Mouse (Mus musculus) embryonic facial prominence, embryonic 13.5 days (tissue): ENCODE results near the gene Prkn. TPM values are rescaled to one million over a fixed set of nuclear protein-coding genes. Genes with fewer than 3 reads are reported as not detected.

Experiments
- ATAC-seq: fragments of 200-750 bp; cut with Nextera tagmentation; 2 replicates; pipeline ENCODE4 v1.8.0; 2017; ENCODE audit warnings: low read depth; ENCODE audit not compliant: insufficient number of reproducible peaks, insufficient read depth, low FRiP score, low TSS enrichment
- H3K27ac ChIP-seq: fragments of 300-500 bp; sonication (generic); 2 replicates; pipeline ENCODE4 v1.5.1; 2015; ENCODE audit warnings: moderate library complexity, mild to moderate bottlenecking, inconsistent platforms
- H3K27me3 ChIP-seq: fragments of 300-500 bp; sonication (generic); 2 replicates; pipeline ENCODE4 v1.6.1; 2015; ENCODE audit warnings: mild to moderate bottlenecking, inconsistent platforms
- H3K36me3 ChIP-seq: fragments of 300-500 bp; sonication (generic); 2 replicates; pipeline ENCODE4 v1.6.1; 2015; ENCODE audit warnings: mild to moderate bottlenecking, inconsistent platforms
- H3K4me1 ChIP-seq: fragments of 300-500 bp; sonication (generic); 2 replicates; pipeline ENCODE4 v1.6.1; 2015; ENCODE audit warnings: inconsistent platforms
- H3K4me2 ChIP-seq: fragments of 300-500 bp; sonication (generic); 2 replicates; pipeline ENCODE4 v1.6.1; 2015; ENCODE audit warnings: moderate library complexity, mild to moderate bottlenecking, inconsistent platforms
- H3K4me3 ChIP-seq: fragments of 300-500 bp; sonication (generic); 2 replicates; pipeline ENCODE4 v1.5.1; 2015; ENCODE audit warnings: mild to moderate bottlenecking, inconsistent platforms
- H3K9ac ChIP-seq: fragments of 300-500 bp; sonication (generic); 2 replicates; pipeline ENCODE4 v1.6.1; 2015; ENCODE audit warnings: mild to moderate bottlenecking, inconsistent platforms
- H3K9me3 ChIP-seq: fragments of 300-500 bp; sonication (generic); 2 replicates; pipeline ENCODE4 v1.6.1; 2016; ENCODE audit warnings: inconsistent platforms
- WGBS: fragments of 180-500 bp; shearing (Covaris S2); methylation state at CpG from one replicate; pipeline ENCODE4 v1.1.7; 2015; ENCODE audit warnings: mixed read lengths; 5-methylcytosine and 5-hydroxymethylcytosine counted together
- polyA plus RNA-seq: library from polyadenylated mRNA; unstranded; fragments of >200 nt; fragmentation: Nextera tagmentation; extraction: Ambion mirVana; gene quantifications from 2 replicates; pipeline ENCODE4 v1.2.1, GENCODE M21; 2015

Gene Prkn
- polyA plus RNA-seq, 1 experiment from 2014 or later, result 1.1 TPM

DNA sequence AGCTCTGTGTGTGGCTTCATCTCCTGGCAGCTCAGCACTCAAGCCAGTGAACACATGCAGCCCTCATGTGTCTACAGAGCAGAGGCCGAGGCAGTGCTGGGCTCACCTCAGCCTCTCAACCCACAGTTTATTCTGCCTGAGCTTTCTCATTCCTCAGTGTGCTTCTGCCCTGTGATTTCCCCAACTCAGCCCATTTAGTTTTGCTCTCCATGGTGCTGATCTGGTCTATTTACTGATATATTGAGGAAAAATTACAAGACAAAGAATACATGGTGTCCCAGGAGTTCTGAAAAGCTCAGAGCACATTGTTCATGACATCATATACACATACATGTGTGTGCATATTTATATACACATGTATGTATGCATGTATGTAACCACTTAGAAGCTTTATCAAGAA, 469.7 kb downstream of the Prkn start:
- Histone ChIP-seq H3K4me1 (no peaks in the 10 kb centered on the region), H3K27ac (no peak overlapping the region), H3K36me3 (no peaks in the 10 kb centered on the region), H3K4me3 (no peak overlapping the region), H3K4me2 (no peak overlapping the region), H3K9ac (no peak overlapping the region), H3K9me3 (no peaks in the 10 kb centered on the region), H3K27me3 (no peaks in the 10 kb centered on the region)
- ATAC-seq, result no peak
- 19% methylated on average over 1 of the region's 1 CpGs for WGBS

DNA sequence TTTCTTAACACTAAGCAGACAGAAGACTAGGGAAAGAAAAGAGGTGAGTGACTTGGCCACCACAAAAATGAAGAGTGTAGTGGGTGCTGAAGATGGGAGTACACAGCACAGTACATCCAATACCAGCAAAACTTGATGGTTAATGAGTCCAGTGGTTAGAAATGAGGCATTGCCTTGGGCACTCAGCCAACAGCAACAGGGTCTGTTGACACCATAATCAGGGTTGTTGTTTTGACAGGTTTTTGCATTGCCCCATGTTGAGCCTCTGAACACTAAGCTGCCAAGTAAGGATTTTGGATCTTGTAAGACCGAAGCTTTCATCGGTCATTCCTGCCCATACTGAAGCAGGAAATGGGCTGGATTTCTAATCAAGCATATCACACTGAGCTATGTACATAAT, 474.0 kb downstream of the Prkn start:
- H3K9me3 ChIP-seq, result no peaks in the 10 kb centered on the region
- H3K27ac ChIP-seq, result no peak overlapping the region
- no peak overlapping the region for H3K4me3 ChIP-seq
- H3K4me1 ChIP-seq, result no peaks in the 10 kb centered on the region
- no peaks in the 10 kb centered on the region for H3K27me3 ChIP-seq
- WGBS, result 87% methylated on average over 2 of the region's 2 CpGs
- H3K36me3 ChIP-seq, result no peaks in the 10 kb centered on the region
- H3K9ac ChIP-seq, result no peak overlapping the region
- no peak overlapping the region for H3K4me2 ChIP-seq
- no peak for ATAC-seq

DNA sequence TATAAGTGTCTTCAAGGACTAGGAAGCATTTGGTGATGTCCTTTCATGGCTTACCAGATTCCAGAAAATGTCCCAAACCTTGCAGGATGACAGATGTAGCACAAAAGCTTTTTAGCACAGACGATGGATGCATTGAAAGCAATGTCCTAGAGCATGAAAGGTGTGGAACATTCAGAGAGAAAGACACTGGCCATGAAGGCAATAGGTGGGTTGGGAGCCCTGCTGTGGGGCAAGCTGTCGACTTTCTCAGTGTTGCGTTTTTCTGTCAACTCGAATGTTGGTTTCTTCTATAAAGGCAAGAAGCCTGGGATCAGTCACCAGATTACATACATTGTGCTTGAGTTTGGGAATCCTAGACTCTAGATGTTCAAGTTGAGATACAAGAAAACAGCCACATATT, 475.5 kb downstream of the Prkn start:
- Histone ChIP-seq H3K9ac (no peak overlapping the region), H3K27ac (no peak overlapping the region), H3K4me3 (no peak overlapping the region), H3K4me2 (no peak overlapping the region), H3K9me3 (no peaks in the 10 kb centered on the region), H3K27me3 (no peaks in the 10 kb centered on the region), H3K36me3 (no peaks in the 10 kb centered on the region), H3K4me1 (0 out of 2 replicates have a peak, but pooled peaks cover 6% of the 10 kb centered on the region)
- 93% methylated on average over 4 of the region's 4 CpGs for WGBS
- ATAC-seq, result no peak

DNA sequence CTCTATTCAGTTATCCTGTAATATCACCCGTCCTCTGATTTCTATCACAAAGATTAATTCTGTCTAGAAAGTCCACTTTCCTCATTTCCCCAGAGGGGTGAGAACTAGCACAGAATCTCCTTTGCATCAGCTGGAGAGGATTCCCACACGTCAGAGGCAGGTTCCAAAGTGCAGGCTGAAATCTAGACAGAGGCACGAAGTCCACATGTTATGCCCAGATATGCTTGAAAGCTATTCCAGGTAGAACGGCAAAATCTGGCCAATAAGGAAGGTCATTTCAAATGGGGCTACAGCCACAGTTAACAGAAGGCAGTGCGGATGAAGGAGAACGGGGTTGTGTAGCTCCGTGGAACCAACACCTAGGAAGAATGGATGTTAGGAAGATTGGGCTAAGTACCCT, 478.8 kb downstream of the Prkn start:
- Histone ChIP-seq H3K9ac (no peak overlapping the region), H3K4me2 (no peak overlapping the region), H3K27me3 (no peaks in the 10 kb centered on the region), H3K4me3 (no peak overlapping the region), H3K9me3 (no peaks in the 10 kb centered on the region), H3K27ac (no peak overlapping the region), H3K36me3 (no peaks in the 10 kb centered on the region), H3K4me1 (0 out of 2 replicates have a peak, but pooled peaks cover 6% of the 10 kb centered on the region)
- 83% methylated on average over 7 of the region's 7 CpGs for WGBS
- ATAC-seq, result no peak

DNA sequence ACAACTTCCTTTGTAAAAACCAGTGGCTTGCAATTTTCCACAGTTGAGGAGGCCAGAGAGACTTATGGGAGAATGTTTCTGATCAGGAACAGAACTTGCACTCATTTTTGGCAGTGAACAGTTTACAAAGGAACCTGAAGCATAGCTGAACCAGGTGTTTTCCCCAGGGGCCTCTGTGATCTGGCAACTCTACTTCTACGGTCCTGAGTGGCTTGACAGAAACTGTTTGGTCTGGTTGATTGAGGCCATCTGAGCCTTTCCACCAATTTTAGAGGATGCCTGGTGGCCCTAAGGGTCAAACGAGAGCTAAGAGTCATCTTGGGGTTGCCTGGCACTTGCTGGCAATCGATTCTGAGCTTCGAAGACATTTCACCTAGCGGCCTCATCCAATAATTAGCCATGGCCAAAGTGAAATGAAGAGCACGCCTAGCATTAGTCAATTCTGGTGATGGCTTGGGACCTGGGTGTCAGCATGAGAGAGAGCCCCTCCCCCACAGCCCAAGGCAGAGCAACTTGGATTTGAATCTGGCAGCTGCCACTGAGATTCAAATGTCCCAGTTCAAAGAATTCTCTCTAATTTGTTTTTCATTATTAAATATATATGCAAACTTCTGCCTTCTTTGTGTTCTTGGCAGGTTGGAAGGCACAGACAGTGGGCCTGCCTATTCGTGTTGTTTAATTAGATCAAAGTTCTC, 479.6 kb downstream of the Prkn start:
- Histone ChIP-seq H3K4me2 (no peak overlapping the region), H3K27ac (no peak overlapping the region), H3K4me3 (no peak overlapping the region), H3K9ac (no peak overlapping the region), H3K27me3 (no peaks in the 10 kb centered on the region), H3K4me1 (0 out of 2 replicates have a peak, but pooled peaks cover 6% of the 10 kb centered on the region), H3K9me3 (no peaks in the 10 kb centered on the region), H3K36me3 (no peaks in the 10 kb centered on the region)
- 25% methylated on average over 7 of the region's 7 CpGs for WGBS
- ATAC-seq, result no peak

DNA sequence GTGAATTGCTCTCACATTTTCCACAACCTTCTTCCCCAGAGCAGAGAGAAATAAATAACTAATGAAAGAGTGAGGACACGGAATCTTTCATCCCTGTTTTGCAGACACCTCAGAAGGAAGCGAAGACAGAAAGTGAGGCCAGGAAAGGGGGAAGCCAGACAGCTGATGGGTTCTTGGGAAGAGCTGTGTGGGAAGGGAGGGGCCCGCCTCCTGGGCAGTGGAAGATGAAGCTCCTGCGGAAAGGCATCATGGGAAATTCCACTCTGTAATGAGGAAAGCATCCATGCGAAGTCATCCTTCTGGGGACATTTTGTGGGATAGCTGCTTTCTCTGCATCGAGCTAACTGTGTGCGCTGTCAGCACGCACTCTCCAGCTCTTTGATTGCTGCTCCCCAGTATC, 491.9 kb downstream of the Prkn start:
- no peak overlapping the region for H3K9ac ChIP-seq

DNA sequence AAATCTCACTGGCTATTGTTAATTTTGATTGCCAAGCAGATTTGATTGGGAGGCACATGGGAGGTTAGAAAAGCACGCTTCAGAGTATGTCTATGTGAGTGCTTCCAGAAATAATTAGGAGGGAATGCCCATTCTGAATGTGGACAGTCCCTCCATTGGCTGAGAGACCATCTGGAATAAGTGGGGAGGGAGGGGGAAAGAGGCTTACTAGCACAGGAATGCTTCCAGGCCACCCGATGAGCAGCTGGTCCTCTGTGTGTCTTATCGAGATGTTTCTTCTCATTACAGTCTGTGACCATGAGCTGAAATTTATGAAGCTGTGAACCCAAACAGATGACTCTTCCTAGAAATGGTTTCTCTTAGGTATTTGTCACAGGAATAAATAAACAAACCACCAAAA, 493.6 kb downstream of the Prkn start:
- Histone ChIP-seq H3K36me3 (no peaks in the 10 kb centered on the region), H3K4me2 (no peak overlapping the region), H3K9ac (no peak overlapping the region), H3K9me3 (no peaks in the 10 kb centered on the region), H3K27ac (no peak overlapping the region), H3K4me1 (no peaks in the 10 kb centered on the region), H3K27me3 (no peaks in the 10 kb centered on the region), H3K4me3 (no peak overlapping the region)
- WGBS, result 83% methylated on average over 3 of the region's 3 CpGs
- no peak for ATAC-seq

More for the DNA sequence above, 491.9 kb downstream of the Prkn start:
- Histone ChIP-seq H3K4me1 (no peaks in the 10 kb centered on the region), H3K4me3 (no peak overlapping the region), H3K4me2 (no peak overlapping the region), H3K27me3 (no peaks in the 10 kb centered on the region), H3K36me3 (no peaks in the 10 kb centered on the region), H3K27ac (no peak overlapping the region), H3K9me3 (no peaks in the 10 kb centered on the region)
- 62% methylated on average over 8 of the region's 8 CpGs for WGBS
- ATAC-seq, result no peak

DNA sequence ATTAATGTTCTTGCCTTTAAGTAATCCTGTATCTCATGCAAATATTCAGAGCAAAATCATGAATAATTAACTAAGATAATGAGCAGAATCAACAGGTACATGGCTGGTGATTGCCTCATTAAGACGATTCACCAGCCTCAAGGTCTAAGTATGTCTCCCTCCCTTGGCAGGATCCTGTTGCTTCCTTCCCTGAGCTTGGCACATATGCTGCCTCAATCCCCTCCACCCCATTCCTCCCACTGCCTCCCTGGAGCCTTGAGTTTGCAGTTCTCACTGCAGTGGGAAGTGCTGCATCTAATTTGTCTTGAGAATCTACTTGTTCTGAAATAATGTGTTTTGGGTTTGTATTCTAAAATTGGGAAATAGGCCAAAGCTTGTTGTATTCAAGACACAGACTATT, 496.0 kb downstream of the Prkn start:
- no peak overlapping the region for H3K4me3 ChIP-seq
- H3K27me3 ChIP-seq, result no peaks in the 10 kb centered on the region
- H3K9me3 ChIP-seq, result no peaks in the 10 kb centered on the region
- no peak overlapping the region for H3K4me2 ChIP-seq
- WGBS, result 51% methylated on average over 1 of the region's 1 CpGs
- no peaks in the 10 kb centered on the region for H3K4me1 ChIP-seq
- no peak overlapping the region for H3K9ac ChIP-seq
- no peak for ATAC-seq
- H3K27ac ChIP-seq, result no peak overlapping the region
- no peaks in the 10 kb centered on the region for H3K36me3 ChIP-seq

DNA sequence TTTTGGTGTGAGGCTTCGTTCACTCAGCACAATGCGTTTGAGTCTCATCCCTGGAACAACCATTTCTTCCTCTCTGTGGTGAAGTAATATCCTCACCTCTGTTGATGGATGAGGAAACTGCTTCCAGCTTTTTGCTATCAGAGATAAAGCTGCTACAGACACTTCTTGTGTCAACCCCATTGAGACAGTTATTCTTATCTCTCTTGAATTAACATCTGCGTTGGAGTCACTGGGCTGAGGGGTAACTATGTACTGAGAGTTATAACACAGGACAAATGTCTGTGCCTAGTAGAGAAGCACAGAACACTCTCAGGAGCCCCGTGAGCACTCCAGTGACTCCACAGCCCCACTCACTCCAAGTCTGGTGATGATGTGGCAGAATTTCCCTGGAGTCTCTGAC, 500.2 kb downstream of the Prkn start:
- no peak for ATAC-seq
- no peaks in the 10 kb centered on the region for H3K27me3 ChIP-seq
- no peak overlapping the region for H3K4me3 ChIP-seq
- H3K9ac ChIP-seq, result no peak overlapping the region
- H3K9me3 ChIP-seq, result no peaks in the 10 kb centered on the region
- H3K4me1 ChIP-seq, result no peaks in the 10 kb centered on the region
- 81% methylated on average over 4 of the region's 4 CpGs for WGBS
- no peaks in the 10 kb centered on the region for H3K36me3 ChIP-seq
- no peak overlapping the region for H3K4me2 ChIP-seq
- H3K27ac ChIP-seq, result no peak overlapping the region

DNA sequence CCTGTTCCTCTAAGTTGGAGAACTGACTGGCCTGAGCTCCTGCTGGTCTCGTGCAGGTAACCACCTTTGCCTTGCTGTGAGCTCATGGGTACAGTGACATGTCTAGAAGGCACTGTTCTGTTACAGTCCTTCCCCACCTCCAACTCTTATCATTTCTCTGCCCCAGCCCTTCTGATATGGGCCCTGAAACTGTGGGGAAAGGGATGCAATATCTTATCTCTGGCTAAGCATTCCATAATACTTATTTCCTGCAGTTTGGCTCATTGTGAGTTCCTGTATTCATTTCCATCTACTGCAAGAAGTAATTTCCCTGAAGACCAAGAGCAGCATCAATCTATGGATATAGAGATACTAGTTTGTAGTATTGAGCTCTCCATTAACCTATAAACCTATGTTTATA, 506.1 kb downstream of the Prkn start:
- 82% methylated on average over 1 of the region's 1 CpGs for WGBS
- no peaks in the 10 kb centered on the region for H3K9me3 ChIP-seq
- no peaks in the 10 kb centered on the region for H3K27me3 ChIP-seq
- H3K4me1 ChIP-seq, result no peaks in the 10 kb centered on the region
- H3K4me2 ChIP-seq, result no peak overlapping the region
- H3K9ac ChIP-seq, result no peak overlapping the region
- H3K36me3 ChIP-seq, result no peaks in the 10 kb centered on the region
- H3K4me3 ChIP-seq, result no peak overlapping the region
- H3K27ac ChIP-seq, result no peak overlapping the region
- no peak for ATAC-seq

DNA sequence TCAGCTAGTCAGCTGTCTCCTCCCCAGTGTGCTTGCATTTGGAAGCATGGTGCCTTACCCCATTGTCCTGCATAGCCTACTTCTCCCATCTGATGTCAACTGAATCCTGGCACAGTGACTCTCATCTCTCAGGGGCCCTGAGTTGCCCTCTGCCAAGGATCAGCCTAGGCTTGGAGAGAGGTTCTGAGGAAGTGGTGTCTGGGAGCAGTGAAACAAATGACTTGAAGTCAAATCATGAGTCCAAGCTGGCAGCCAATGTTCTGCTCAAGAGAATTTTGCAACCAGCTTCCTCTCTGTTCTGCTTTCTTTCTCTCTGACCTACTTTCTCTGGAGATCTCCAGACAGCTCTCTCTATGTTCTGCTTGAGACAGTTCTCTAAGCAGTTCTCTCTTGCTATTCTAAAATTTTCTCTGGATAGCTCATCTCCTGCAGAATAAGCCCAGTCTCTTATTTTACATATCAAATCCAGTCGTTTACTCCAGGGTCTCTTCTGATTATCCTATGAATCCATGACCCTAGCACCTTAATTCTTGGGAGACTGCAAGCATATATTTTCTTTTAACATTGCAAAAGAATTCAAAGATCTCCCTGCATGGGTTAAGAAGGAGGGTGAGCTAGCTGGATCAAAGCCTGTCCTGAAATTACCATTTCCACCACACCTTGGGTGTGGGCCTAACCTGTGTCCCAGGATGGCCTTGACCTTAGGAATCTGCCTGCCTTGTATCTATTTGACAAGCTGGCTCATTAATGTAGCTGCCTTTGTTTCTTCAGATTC, 512.8 kb downstream of the Prkn start:
- Histone ChIP-seq H3K9ac (no peak overlapping the region), H3K4me1 (no peaks in the 10 kb centered on the region), H3K4me3 (no peak overlapping the region), H3K4me2 (no peak overlapping the region), H3K9me3 (no peaks in the 10 kb centered on the region), H3K27me3 (no peaks in the 10 kb centered on the region), H3K36me3 (no peaks in the 10 kb centered on the region), H3K27ac (no peak overlapping the region)
- 43% methylated on average over 1 of the region's 1 CpGs for WGBS
- no peak for ATAC-seq

DNA sequence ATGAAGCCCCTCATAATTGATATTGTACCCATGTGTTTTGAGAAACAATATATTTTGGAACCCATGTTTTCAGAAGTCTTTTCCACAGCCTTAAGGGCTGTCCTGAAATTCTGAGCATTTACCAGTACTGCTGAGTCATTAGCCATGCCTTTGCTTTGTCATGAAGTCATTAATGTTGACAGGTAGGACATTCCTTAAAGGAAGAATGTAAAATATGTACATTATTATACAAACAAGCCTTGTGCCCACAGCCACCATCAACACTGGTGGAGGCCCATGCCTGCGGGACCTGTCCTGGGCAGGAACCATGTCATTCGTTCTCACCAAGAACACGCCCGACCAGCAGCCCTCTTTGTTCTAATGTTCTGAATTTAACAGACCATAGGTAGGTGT, 513.4 kb downstream of the Prkn start:
- Histone ChIP-seq H3K9me3 (no peaks in the 10 kb centered on the region), H3K27me3 (no peaks in the 10 kb centered on the region), H3K9ac (no peak overlapping the region), H3K4me2 (no peak overlapping the region), H3K4me3 (no peak overlapping the region), H3K4me1 (no peaks in the 10 kb centered on the region), H3K36me3 (no peaks in the 10 kb centered on the region), H3K27ac (no peak overlapping the region)
- ATAC-seq, result no peak
- 88% methylated on average over 4 of the region's 4 CpGs for WGBS
